Mouse (Mus musculus): Measurements from ENCODE around the gene Pgf. TPM values are rescaled to one million over a fixed set of nuclear protein-coding genes. Genes with fewer than 3 reads are reported as not detected.

Gene Pgf
- polyA plus RNA-seq, 1 experiment from 2014 or later, result 6.3 TPM

DNA sequence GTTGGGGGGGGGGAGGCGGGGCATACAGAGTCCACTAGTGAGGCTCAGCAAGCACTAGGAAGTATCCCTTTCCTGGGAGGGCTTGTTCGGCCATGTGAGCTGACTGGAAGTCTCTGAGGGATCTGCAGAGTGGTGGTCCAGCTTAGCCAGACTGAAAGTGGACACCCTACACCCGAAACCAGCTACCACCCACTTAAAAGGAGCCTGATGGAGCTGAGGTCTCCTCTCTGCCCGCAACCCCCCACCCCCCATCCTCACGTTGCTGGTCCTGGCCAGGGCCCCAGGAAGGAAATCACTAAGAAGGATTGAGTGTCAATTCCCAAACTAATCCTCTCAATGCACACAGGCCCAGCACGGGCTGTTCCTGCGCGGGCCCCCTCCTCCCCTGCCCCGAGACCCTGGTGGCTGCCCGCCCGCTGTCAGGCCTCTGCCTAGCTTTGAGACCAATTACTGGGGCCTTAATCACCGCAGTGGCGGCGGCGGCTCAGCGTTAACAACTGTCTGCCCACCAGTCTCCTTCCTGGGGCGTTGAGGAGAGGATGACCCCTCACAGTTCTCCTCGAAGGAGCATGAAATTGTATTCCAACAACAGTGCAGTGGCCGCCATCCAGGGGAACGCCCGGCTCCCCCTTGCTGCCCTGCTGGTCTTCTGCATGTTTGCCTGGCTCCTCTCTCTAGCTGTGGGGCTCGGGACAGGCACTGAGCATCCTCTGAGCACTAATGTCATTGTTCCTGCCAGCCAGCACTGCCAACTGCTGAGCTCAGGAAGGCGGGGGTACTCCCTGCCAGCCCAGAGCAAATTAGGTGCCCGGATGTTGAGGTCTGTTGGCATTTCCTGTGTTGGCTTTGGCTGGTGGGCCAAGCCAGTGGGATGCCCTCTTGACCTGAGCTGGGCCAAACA lies 23.6 kb upstream of the Pgf start:
- no peak overlapping the region for H3K4me2 ChIP-seq (replicated peaks)
- peak overlapping the region; percentile 32; the same call in 1 of the 2 replicates for H3K27ac ChIP-seq (replicated peaks)
- peak; percentile 68; the same call in 1 of the 2 replicates for ATAC-seq (replicated peaks)
- no peak overlapping the region for H3K4me3 ChIP-seq
- no peak overlapping the region for H3K9ac ChIP-seq (replicated peaks)
- H3K36me3 ChIP-seq, result no peaks in the 10 kb centered on the region
- peaks cover 14% of the 10 kb centered on the region for H3K4me1 ChIP-seq
- H3K27me3 ChIP-seq, result no peaks in the 10 kb centered on the region
- H3K9me3 ChIP-seq, result no peaks in the 10 kb centered on the region
- 8% methylated on average over 24 of the region's 24 CpGs for WGBS

DNA sequence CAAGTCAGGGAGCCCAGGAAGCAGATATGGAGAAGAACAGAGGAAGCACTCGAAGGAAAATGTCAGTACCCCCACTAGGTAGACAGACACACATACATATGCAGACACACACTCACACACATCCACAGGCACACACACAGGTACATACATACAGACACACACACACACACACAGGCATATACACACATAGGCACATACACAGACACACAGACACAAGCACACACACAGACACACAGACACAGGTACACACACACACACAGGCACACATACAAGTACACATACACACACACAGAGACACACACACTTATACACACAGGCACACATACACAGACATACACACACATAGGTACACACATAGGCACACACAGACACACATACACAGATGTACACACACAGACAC lies 22.4 kb upstream of the Pgf start:
- no peak for ATAC-seq (replicated peaks)
- Histone ChIP-seq H3K27ac (replicated peaks) (no peak overlapping the region), H3K4me3 (no peak overlapping the region), H3K9ac (replicated peaks) (no peak overlapping the region), H3K9me3 (no peaks in the 10 kb centered on the region), H3K36me3 (no peaks in the 10 kb centered on the region), H3K4me1 (peaks cover 16% of the 10 kb centered on the region), H3K27me3 (no peaks in the 10 kb centered on the region), H3K4me2 (replicated peaks) (no peak overlapping the region)
- 85% methylated on average over 1 of the region's 1 CpGs for WGBS

DNA sequence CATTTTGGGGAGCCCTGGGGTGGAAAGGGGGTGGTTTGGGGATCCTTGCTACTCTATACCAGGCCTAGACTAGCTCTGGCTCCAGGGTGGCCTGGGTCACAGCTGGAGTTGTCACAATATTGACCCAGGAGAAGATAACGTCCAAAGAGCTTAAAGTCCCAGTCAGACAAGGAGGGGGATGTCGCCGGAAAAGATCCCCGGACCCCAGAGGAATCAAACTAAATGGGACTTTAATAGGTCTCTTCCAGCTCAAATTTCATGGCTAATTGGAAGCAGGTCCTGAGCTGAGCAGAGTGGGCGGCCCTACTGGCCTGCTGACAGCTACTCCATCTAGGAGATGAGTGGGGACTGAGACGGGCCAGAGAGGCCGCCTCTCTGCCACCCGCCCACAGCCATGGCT lies 20.3 kb upstream of the Pgf start:
- no peak overlapping the region for H3K9ac ChIP-seq (replicated peaks)
- H3K4me3 ChIP-seq, result no peak overlapping the region
- H3K36me3 ChIP-seq, result no peaks in the 10 kb centered on the region
- H3K4me2 ChIP-seq (replicated peaks), result no peak overlapping the region
- no peak overlapping the region for H3K27ac ChIP-seq (replicated peaks)
- ATAC-seq (replicated peaks), result no peak
- no peaks in the 10 kb centered on the region for H3K27me3 ChIP-seq
- no peaks in the 10 kb centered on the region for H3K9me3 ChIP-seq
- WGBS, result 37% methylated on average over 8 of the region's 8 CpGs
- peaks cover 35% of the 10 kb centered on the region for H3K4me1 ChIP-seq

DNA sequence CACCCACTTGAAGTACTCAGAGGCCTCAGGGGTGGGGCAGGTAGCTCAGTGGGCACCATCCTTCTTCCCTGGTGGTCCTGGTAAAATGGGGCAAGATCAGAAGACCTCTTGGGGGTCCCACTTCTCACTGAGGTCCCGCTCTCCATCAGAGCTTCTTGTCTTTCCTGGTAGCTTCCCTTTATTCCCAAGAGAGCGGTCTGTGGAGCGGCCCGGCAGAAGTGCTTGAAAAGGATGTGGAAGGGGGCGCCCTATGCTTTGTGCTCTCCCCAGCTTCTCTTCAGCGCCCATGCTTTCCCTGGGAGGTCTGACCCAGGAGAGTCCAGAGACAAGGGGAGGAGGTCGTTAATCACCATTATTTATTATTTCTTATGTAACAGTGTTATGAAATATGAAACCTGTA lies 19.8 kb upstream of the Pgf start:
- peaks cover 41% of the 10 kb centered on the region for H3K4me1 ChIP-seq
- no peaks in the 10 kb centered on the region for H3K36me3 ChIP-seq
- no peak for ATAC-seq (replicated peaks)
- H3K4me3 ChIP-seq, result no peak overlapping the region
- H3K9ac ChIP-seq (replicated peaks), result no peak overlapping the region
- no peaks in the 10 kb centered on the region for H3K27me3 ChIP-seq
- no peak overlapping the region for H3K27ac ChIP-seq (replicated peaks)
- H3K4me2 ChIP-seq (replicated peaks), result no peak overlapping the region
- WGBS, result 81% methylated on average over 7 of the region's 7 CpGs
- no peaks in the 10 kb centered on the region for H3K9me3 ChIP-seq

DNA sequence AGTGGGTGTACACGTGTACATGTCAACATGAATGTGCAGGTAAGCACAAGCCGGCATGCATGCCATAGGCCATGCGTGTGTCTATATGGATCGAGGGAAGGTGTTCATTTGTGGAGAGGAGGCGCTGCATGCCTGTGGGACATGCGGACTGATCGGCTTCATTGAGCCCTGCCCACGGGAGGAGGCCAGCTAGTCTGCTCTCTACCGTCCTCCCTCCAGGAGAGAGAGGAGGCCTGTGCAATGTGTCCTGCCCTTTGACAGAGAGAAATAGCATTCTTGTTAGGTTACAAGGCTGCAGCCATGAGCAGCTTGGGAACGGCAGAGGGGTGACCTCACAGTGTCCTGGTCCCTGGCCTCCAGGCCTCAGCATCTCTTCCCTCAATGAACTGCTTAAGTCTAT lies 18.6 kb upstream of the Pgf start:
- no peak overlapping the region for H3K9ac ChIP-seq (replicated peaks)
- H3K36me3 ChIP-seq, result no peaks in the 10 kb centered on the region
- H3K9me3 ChIP-seq, result no peaks in the 10 kb centered on the region
- no peaks in the 10 kb centered on the region for H3K27me3 ChIP-seq
- peaks cover 35% of the 10 kb centered on the region for H3K4me1 ChIP-seq
- no peak overlapping the region for H3K27ac ChIP-seq (replicated peaks)
- WGBS, result 94% methylated on average over 10 of the region's 10 CpGs
- H3K4me3 ChIP-seq, result no peak overlapping the region
- H3K4me2 ChIP-seq (replicated peaks), result no peak overlapping the region
- ATAC-seq (replicated peaks), result no peak

DNA sequence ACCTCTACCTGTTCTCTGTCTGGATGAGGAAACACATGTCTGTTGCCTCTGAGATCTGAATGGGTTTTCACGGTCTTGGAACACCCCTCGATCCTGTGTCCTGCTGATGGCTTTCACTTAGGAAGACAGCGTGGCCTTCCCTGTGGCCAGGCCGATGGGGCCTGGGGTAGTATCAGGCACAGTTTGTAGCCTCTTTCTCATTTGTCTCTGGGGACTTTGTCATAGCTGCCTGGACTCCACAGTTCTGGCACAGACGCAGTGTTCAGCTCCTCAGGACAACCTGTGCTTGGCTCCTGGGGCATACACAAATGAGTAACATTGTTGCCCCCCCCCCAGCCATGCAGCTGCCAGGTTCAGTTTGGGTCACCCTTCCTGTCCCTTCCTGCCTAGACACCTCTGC lies 17.5 kb upstream of the Pgf start:
- no peak overlapping the region for H3K27ac ChIP-seq (replicated peaks)
- ATAC-seq (replicated peaks), result no peak

DNA sequence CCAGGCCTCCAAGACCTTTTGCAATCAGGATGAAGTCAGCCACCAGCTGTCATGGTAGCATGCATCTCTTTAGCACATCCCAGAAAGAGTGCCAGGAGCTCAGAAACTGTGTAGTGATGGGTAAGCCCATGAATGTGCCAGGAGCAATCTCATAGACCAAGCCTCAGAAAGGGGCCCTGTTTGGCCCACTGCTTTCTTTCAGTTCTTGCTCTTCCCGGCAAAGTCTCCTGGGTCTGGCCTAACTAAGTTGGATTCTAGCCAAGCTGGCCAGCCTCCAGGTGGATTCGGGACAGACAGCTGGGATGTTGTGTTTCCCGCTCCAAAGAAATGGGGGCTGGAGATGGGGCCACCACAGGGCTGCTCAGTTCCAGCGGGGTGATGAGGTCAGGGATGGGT lies 17.0 kb upstream of the Pgf start:
- H3K36me3 ChIP-seq, result no peaks in the 10 kb centered on the region
- peak; percentile 64 for ATAC-seq (replicated peaks)
- 0 out of 2 replicates have a peak overlapping the region, but pooled peaks have one; percentile 21 for H3K27ac ChIP-seq (replicated peaks)
- H3K9ac ChIP-seq (replicated peaks), result no peak overlapping the region
- no peak overlapping the region for H3K4me3 ChIP-seq
- no peaks in the 10 kb centered on the region for H3K27me3 ChIP-seq
- no peaks in the 10 kb centered on the region for H3K9me3 ChIP-seq
- 26% methylated on average over 4 of the region's 4 CpGs for WGBS
- no peak overlapping the region for H3K4me2 ChIP-seq (replicated peaks)
- H3K4me1 ChIP-seq, result peaks cover 28% of the 10 kb centered on the region

More for the DNA sequence above, 17.5 kb upstream of the Pgf start:
- WGBS, result 81% methylated on average over 5 of the region's 5 CpGs
- H3K36me3 ChIP-seq, result no peaks in the 10 kb centered on the region
- H3K9ac ChIP-seq (replicated peaks), result no peak overlapping the region
- H3K4me2 ChIP-seq (replicated peaks), result no peak overlapping the region
- no peak overlapping the region for H3K4me3 ChIP-seq
- no peaks in the 10 kb centered on the region for H3K9me3 ChIP-seq
- H3K4me1 ChIP-seq, result peaks cover 28% of the 10 kb centered on the region
- H3K27me3 ChIP-seq, result no peaks in the 10 kb centered on the region

DNA sequence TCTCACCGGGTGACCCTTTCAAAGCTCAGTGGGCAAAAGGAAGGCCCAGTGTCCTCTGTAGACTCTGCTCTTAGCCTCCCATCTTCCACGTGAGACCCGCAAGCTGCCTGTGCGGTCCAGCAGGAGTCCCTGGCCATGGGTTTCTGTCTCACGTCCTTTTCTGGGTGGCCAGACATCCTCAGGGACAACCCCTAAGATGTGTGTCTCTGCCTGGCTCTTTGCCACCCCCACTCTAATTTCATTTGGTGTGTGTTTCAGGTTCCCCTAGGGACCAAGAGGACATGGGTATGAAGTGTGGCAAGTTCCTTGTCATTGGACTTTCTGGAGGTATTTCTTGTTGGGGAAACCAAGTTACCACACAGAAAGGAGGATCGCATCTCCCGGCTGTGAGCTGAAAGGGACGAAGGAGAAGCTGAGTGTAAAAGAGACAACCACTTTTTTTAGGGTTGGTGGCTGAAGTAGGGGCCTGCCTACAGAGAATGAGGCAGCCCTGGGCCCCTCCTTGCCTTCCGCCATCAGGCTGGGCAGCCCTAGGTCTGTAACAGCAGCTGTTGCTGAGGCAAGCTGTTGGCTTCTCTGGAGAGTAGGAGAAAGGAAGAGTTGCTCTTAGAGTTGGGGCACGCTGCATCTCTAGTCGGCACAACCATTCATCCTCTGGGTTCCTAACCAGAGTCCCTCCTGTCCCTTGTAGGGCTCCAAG lies 16.5 kb upstream of the Pgf start:
- Histone ChIP-seq H3K4me3 (no peak overlapping the region), H3K36me3 (no peaks in the 10 kb centered on the region), H3K9ac (replicated peaks) (no peak overlapping the region), H3K27me3 (no peaks in the 10 kb centered on the region), H3K9me3 (no peaks in the 10 kb centered on the region), H3K27ac (replicated peaks) (peak overlapping the region; percentile 21; the same call in 1 of the 2 replicates), H3K4me2 (replicated peaks) (no peak overlapping the region), H3K4me1 (peaks cover 28% of the 10 kb centered on the region)
- WGBS, result 80% methylated on average over 11 of the region's 11 CpGs
- ATAC-seq (replicated peaks), result peak; percentile 15; the same call in 1 of the 2 replicates

DNA sequence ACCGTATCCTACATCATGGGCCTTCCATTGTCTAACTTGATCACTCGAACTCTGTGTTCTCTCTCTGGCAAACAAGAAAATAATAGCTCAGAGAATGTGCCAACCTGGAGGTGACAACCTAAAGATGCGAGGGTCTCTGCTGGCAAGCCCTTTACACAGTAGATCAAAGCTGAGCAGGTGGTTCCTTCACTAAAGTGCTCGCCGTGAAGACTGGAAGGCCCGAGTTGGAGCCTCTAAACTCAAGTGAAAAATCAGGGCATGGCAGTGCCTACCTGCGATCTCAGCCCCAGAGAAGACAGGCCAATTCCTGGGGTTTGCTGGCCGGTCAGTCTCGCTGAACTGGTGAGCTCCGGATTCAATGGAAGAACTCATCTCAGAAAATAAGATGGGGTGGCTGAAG lies 15.6 kb upstream of the Pgf start:
- Histone ChIP-seq H3K9ac (replicated peaks) (no peak overlapping the region), H3K4me2 (replicated peaks) (no peak overlapping the region), H3K27me3 (no peaks in the 10 kb centered on the region), H3K4me3 (no peak overlapping the region), H3K36me3 (no peaks in the 10 kb centered on the region), H3K4me1 (peaks cover 28% of the 10 kb centered on the region), H3K9me3 (no peaks in the 10 kb centered on the region), H3K27ac (replicated peaks) (no peak overlapping the region)
- 80% methylated on average over 10 of the region's 10 CpGs for WGBS
- no peak for ATAC-seq (replicated peaks)

DNA sequence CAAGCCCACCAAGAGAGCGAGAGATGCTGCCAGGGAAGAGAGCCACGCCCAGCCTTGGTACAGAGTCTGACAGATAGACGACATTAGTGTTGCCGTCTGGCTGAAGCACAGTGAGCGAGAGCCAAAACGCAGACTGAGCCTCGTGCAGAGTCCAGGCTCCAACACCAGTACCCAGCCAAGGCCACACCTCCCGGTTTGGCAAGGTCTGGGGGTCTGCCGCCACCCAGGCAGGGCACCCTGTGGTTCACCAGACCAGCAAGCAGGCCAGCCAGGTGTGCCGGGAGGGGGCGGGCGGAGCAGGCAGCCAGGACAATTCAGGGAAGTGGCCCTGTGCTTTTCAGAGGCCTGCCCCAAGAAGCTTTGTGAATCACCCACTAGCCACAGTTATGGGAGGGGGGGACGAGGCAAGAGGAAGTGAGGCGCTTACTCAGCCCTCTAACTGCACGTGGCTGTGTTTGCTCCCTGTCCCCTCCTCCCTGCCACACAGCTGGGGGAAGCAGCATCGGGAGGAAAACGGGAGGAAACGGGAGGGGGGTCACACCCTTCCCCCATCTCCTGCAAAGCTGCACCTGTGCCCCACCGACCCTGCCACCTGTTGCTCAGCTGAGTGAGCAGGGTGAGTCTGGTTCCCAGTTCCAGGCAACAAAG lies 15.0 kb upstream of the Pgf start:
- Histone ChIP-seq H3K36me3 (no peaks in the 10 kb centered on the region), H3K4me2 (replicated peaks) (no peak overlapping the region), H3K9ac (replicated peaks) (no peak overlapping the region), H3K9me3 (no peaks in the 10 kb centered on the region), H3K4me3 (no peak overlapping the region), H3K27ac (replicated peaks) (no peak overlapping the region), H3K27me3 (no peaks in the 10 kb centered on the region), H3K4me1 (peaks cover 28% of the 10 kb centered on the region)
- 31% methylated on average over 19 of the region's 19 CpGs for WGBS
- 0 out of 2 replicates have a peak, but pooled peaks have one; percentile 53 for ATAC-seq (replicated peaks)

DNA sequence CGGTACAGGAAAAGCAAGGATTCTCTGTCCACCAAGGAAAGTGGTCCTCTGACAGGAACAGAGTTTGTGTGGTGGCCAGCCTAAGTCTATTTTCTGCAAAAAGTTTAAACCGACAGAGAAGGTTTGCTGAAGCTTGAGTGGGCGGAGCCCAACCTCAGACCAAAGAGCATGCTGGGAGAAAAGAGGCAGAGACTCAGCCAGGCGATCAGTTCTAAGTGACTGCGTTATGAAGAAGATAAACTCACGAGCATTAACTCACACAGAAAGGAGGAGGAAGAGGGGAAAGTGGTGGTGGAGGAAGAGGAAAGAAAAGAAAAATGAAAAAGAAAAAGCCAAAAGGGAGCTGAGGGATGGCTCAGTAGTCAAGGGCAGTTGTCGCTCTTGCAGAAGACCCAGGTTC lies 12.7 kb upstream of the Pgf start:
- H3K27ac ChIP-seq (replicated peaks), result no peak overlapping the region
- H3K36me3 ChIP-seq, result no peaks in the 10 kb centered on the region
- no peaks in the 10 kb centered on the region for H3K27me3 ChIP-seq
- H3K4me3 ChIP-seq, result no peak overlapping the region
- 79% methylated on average over 7 of the region's 7 CpGs for whole genome bisulfite sequencing
- H3K9ac ChIP-seq (replicated peaks), result no peak overlapping the region
- ATAC-seq (replicated peaks), result no peak
- no peak overlapping the region for H3K4me2 ChIP-seq (replicated peaks)
- H3K9me3 ChIP-seq, result no peaks in the 10 kb centered on the region
- peaks cover 28% of the 10 kb centered on the region for H3K4me1 ChIP-seq

DNA sequence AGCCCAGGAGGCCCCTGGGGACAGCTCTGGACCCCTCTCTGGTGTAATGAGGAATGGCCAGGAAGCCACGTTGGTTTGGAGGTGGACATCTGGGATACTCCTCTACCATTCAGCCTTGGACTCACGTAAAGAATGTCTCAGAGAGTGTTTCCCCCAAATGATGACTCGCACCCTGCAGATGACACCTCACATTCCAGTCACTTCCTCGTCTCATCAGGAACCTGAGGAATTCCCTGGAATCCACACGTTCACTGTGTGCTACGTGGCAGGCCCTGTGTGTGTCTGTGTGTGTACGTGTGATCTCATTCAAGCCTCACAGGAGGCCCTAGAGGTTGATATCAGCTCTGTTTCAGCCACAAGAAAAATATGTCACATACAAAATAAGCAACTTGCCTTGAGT lies 8.8 kb upstream of the Pgf start:
- Histone ChIP-seq H3K27ac (replicated peaks) (no peak overlapping the region), H3K36me3 (no peaks in the 10 kb centered on the region), H3K9ac (replicated peaks) (no peak overlapping the region), H3K4me1 (peaks cover 16% of the 10 kb centered on the region), H3K27me3 (no peaks in the 10 kb centered on the region), H3K9me3 (no peaks in the 10 kb centered on the region), H3K4me3 (no peak overlapping the region), H3K4me2 (replicated peaks) (no peak overlapping the region)
- 79% methylated on average over 7 of the region's 7 CpGs for WGBS
- ATAC-seq (replicated peaks), result no peak
